ENCODE assay signal across 8 mouse cellular contexts in the genomic region with DNA sequence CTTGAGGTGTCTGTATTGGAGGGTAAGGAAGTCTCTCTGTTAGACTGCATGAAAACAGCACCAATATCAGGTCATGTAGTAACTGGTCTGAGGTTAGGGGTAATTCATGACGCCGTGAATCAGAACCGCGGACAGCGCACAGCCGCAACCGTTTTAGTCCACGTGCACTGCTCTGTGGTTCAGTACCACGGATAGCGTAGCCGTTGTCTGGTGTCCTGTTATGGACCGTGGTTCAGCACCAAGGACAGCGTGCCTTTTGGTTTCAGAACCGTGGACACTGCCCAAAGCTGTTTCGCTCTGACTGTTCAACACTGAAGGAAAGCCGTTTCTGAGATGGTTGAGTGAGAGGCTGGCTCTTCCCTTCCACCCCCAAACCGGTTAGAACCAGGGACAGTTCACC. TPM values are rescaled to one million over a fixed set of nuclear protein-coding genes. Genes with fewer than 3 reads are reported as not detected.
DNase-seq lines count a peak whose midpoint lies in the region; ATAC-seq and TF ChIP-seq lines count a peak whose summit lies in the region.

A gene (plus strand): TSS at position 235 of the 400 bp plus-strand sequence.

- H3K9ac ChIP-seq in forebrain, embryonic 15.5 days (replicated peaks): no peak within 1 kb of the TSS
- H3K9ac ChIP-seq in liver, embryonic 14.5 days (replicated peaks): no peak within 1 kb of the TSS
- no peak within 1 kb of the TSS for H3K9ac ChIP-seq in neural tube, embryonic 12.5 days

- no peaks in the 10 kb centered on the region for H3K4me1 ChIP-seq in forebrain, embryonic 15.5 days
- no peaks in the 10 kb centered on the region for H3K4me1 ChIP-seq in liver, embryonic 14.5 days (replicated peaks; ENCODE audit: control insufficient read depth in 2 of 2, insufficient read depth in 2 of 2, low read length in 1 of 2)
- no peaks in the 10 kb centered on the region for H3K4me1 ChIP-seq in neural tube, embryonic 12.5 days

- intact Hi-C loops in heart, postnatal 10 days (cut with DNase I): loop anchor here (5.0 kb wide), 2 partner anchors 48 to 128 kb away; a partner anchor contains a TSS

- no peak within 1 kb of the TSS for H3K27ac ChIP-seq in forebrain, embryonic 15.5 days (replicated peaks)
- H3K27ac ChIP-seq in liver, embryonic 14.5 days: no peak within 1 kb of the TSS
- no peak within 1 kb of the TSS for H3K27ac ChIP-seq in neural tube, embryonic 12.5 days

- H3K36me3 ChIP-seq in forebrain, embryonic 15.5 days: no peaks in the 10 kb centered on the region
- H3K36me3 ChIP-seq in liver, embryonic 14.5 days (replicated peaks; ENCODE audit: control insufficient read depth, insufficient read depth, low read depth): no peaks in the 10 kb centered on the region
- H3K36me3 ChIP-seq in neural tube, embryonic 12.5 days: no peaks in the 10 kb centered on the region

- no peaks in the 10 kb centered on the region for H3K9me3 ChIP-seq in forebrain, embryonic 15.5 days
- H3K9me3 ChIP-seq in liver, embryonic 14.5 days (ENCODE audit: control insufficient read depth, low read length): no peaks in the 10 kb centered on the region
- H3K9me3 ChIP-seq in neural tube, embryonic 12.5 days: no peaks in the 10 kb centered on the region

- 2% methylated on average over 17 of the region's 17 CpGs for WGBS in forebrain, embryonic 15.5 days
- WGBS in liver, embryonic 14.5 days (ENCODE audit: insufficient replicate concordance): 1% methylated on average over 17 of the region's 17 CpGs
- 3% methylated on average over 17 of the region's 17 CpGs for WGBS in neural tube, embryonic 12.5 days

- no peak within 1 kb of the TSS for H3K4me2 ChIP-seq in forebrain, embryonic 15.5 days (replicated peaks)
- H3K4me2 ChIP-seq in liver, embryonic 14.5 days (ENCODE audit: low read depth): no peak within 1 kb of the TSS
- H3K4me2 ChIP-seq in neural tube, embryonic 12.5 days (replicated peaks): no peak within 1 kb of the TSS

- H3K4me3 ChIP-seq in forebrain, embryonic 15.5 days: no peak within 1 kb of the TSS
- H3K4me3 ChIP-seq in liver, embryonic 14.5 days (ENCODE audit: insufficient read depth in 1 of 2, low read depth in 2 of 2, low read length in 2 of 2): no peak within 1 kb of the TSS
- H3K4me3 ChIP-seq in neural tube, embryonic 12.5 days: no peak within 1 kb of the TSS

- peak; percentile 91 for DNase-seq in A20 (ENCODE audit: low read depth, low spot score)
- peak; percentile 96 for DNase-seq in adrenal gland, postnatal 14 days
- DNase-seq in heart, postnatal 10 days: peak; percentile 96 to 99
- peak; percentile 96 to 99 for DNase-seq in kidney, postnatal 36 days
- peak; percentile 76 to 80 (median 78) for DNase-seq in liver, embryonic 14.5 days (ENCODE audit: low read depth in 3 of 3, low spot score in 3 of 3)
- DNase-seq in testis, postnatal 10 days (ENCODE audit: low spot score): peak; percentile 99

- peak; percentile 45 for ATAC-seq in forebrain, embryonic 15.5 days (replicated peaks)
- ATAC-seq in liver, embryonic 14.5 days (ENCODE audit: insufficient read depth): peak; percentile 84
- ATAC-seq in neural tube, embryonic 12.5 days (ENCODE audit: low FRiP score, low read depth): peak; percentile 66; the same call in 1 of the 2 replicates

- no peaks in the 10 kb centered on the region for H3K27me3 ChIP-seq in forebrain, embryonic 15.5 days
- H3K27me3 ChIP-seq in liver, embryonic 14.5 days (ENCODE audit: control insufficient read depth, insufficient read depth, low read length): no peaks in the 10 kb centered on the region
- no peaks in the 10 kb centered on the region for H3K27me3 ChIP-seq in neural tube, embryonic 12.5 days (replicated peaks)

- no peak for TF ChIP-seq CTCF in liver, embryonic 14.5 days (IDR thresholded peaks at IDR 0.05; ENCODE audit: low read depth)

- TF ChIP-seq EP300 in liver, embryonic 14.5 days (IDR thresholded peaks at IDR 0.05; ENCODE audit: low read depth): peak; percentile 21; the same call in 1 of the 2 replicates

RNA-seq across cellular contexts. Expression of the gene that starts here (rescaled TPM):
- total RNA-seq in adrenal gland, postnatal 14 days (2021): 0.08 TPM in 1 of 2 replicates, not detected in the other
- polyA plus RNA-seq in forebrain, embryonic 15.5 days (2015; fragmentation: Nextera tagmentation; extraction: Ambion mirVana): 0.06 TPM in 1 of 2 replicates, not detected in the other
- total RNA-seq in heart, postnatal 10 days (2021): not detected
- not detected in 2 replicates for polyA plus RNA-seq in liver, embryonic 14.5 days (2012; rRNA removed)
- polyA plus RNA-seq in liver, embryonic 14.5 days (2014; fragmentation: Nextera tagmentation; extraction: Ambion mirVana): not detected in 2 replicates
- not detected in 2 replicates for polyA plus RNA-seq in neural tube, embryonic 12.5 days (2016; fragmentation: Nextera tagmentation; extraction: Ambion mirVana)

Comparison
In these comparisons a context has a peak if more than half of its experiments do, and no peak if none do; other contexts are left out.
1. Peak in DNase-seq in adrenal gland, postnatal 14 days; RNA of the gene not detected or under 1 TPM.
2. Peak in ATAC-seq in forebrain, embryonic 15.5 days; RNA of the gene not detected or under 1 TPM.
3. Peak in DNase-seq in heart, postnatal 10 days; RNA of the gene not detected or under 1 TPM.
4. Peak in DNase-seq and ATAC-seq in liver, embryonic 14.5 days; RNA of the gene not detected or under 1 TPM.
5. Peak in ATAC-seq in neural tube, embryonic 12.5 days; RNA of the gene not detected or under 1 TPM.